Mouse (Mus musculus) cerebellum, adult 11-12 months (tissue): ENCODE results near the gene Tfap2b.

Experiments
- DNase-seq: peaks from one replicate; pipeline ENCODE4 v3.0.0; 2022

Tfap2b gene

DNA sequence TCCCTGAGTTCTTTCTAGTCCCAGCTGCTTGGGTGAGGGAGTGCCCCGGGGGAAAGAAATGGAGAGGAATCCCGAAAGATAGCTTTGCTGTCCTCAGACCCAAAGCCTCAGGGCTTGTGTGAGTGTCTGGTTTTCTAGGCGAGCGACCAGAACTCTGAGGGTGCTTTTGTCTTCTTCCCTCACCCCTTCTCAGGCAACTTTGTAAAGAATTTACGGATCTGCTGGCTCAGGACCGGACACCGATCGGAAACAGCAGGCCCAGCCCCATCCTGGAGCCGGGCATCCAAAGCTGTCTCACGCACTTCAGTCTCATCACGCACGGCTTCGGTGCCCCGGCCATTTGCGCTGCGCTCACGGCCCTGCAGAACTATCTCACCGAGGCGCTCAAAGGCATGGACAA is 25.1 kb downstream of the Tfap2b start:
- DNase-seq, result no peak

DNA sequence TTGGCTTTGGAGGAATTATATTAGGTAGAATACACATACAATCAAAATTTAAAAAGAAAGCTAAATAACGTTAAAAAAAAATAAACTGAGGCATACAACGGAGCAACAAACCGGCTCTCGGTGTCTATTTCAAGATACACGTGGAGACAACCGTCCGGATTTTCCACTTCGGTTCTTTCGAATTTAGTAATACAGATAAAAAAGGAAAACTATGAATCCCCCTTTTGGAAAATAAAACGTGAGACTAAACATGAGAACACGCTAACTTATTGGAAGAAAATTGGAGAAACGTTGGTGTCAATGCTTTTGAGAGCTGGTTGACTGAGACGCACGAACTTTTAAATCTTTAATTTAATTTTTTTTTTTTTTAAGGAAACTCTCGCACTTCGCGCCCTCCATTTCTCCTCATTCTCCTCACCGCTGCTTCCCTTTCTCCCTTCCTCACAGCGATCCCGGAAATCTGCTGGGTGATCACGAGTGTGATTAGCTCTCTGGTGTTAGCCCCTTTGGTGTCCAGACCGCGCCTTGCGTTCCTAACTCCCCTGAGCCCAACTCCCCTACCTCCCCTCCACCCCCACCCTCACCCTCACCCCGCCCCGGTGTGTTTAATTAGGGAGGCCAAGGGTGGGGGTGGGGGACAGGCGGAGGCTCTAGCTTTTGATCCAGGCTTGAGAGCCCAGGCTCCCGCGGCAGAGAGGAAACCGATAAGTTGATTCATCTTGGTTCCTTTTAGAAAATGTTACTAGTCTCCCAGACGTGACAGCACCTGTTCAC is 25.9 kb downstream of the Tfap2b start:
- DNase-seq, result no peak

DNA sequence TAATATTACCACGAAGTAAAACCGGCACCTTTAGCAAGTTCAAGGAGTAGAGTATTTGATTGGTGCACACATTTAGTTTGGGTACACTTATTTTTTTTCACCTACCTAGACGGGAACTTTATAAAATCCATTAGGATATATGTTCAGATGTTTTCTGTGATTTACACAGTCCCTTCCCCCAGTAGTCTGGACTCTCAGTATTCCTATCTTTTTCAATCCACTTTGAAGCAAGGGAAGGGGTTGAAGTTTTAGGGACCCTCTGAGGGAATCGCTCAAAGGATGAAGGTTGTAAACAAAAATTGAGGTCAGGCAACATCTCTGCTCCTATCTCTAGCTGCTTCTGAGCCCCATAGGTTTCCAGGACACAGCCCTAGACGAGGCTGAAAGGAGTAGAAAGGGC is 27.3 kb downstream of the Tfap2b start:
- DNase-seq, result no peak

DNA sequence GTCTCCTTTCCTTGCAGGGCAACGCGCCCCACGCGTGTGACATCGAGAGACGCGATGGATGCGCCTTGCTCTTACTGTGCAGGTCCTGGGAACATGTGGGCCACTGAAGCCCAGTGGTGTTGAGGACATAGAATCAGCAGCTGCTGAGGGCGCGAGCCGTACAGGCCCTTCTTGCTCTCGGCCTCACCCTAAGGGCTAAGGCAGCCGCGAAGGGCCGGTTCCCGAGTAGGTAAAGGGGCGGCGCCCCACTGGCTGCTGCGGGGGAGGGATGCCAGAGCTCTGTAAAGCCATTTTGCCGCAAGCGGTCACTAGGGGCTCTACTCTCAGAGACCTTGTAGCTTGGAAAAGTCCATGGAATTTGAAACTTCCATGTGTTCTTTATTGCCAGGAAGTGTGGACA is 27.9 kb downstream of the Tfap2b start:
- DNase-seq, result no peak

DNA sequence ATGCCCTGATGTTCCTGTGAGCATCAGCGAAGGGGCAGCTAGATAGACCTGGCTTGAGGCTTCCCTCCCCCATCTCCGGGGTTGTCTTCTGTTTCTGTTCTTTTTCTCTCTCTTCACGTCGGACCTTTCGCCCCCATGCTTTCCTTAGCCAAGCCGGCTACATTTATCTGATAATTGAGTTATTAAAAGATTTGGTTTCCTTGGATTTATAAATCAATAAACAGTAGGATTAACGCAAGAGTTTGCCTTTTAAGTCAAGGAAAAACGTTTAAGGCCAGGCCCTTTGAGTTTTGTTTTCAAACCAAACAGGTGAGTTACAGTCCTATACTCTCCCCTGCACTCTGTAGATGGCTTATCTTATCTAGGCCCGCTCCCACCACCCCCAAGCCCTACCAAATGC is 28.3 kb downstream of the Tfap2b start:
- DNase-seq, result no peak

DNA sequence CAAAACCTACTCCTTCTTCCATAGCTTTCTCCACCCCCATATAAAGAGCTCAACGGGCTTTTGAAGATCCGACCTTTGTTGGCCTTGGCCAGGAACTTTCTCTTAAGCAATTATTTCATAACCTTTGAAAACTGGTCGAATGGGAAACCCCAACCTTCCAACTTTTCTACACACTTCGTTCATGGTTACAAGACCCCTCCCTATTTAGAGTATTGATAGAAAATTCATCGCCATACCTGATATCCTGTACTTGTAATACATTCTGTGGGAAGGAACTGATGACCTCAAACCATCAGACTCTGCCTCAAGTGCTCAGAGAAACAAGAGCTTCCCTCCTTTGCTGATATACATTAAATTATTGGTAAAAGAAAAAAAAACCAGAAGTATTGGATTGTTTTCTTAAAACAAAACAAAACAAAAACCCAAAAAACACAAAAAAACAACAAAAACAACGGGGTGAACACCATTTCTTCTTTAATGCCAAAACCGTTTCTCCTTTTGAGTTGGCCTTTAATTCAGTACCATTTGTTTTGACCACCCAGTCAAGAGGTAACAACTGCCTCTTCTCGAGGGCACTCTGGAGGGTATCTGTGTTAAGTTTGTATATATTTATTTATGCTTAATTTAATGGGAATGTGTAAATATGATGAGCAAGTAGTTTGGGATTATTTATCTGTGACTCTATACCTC is 29.2 kb downstream of the Tfap2b start:
- no peak for DNase-seq

DNA sequence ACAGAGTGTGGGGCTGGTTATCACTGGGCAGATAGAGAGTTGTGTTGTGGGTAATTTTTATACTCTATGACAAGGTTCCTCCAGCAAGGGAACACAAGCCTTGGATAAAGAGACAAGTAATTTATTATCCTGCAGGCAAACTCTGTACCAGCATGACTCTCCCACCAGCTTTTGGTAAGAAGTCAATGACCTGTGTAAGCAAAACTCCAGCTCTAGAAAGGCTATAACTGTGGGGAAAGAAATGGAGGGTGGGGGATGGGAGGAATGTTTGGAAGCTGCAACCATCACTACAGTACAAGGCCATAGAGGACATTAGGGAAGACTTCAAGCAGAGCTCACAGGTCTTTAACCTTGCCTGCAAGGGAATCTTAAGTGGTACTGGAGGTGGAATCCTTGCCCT is 31.3 kb downstream of the Tfap2b start:
- no peak for DNase-seq

DNA sequence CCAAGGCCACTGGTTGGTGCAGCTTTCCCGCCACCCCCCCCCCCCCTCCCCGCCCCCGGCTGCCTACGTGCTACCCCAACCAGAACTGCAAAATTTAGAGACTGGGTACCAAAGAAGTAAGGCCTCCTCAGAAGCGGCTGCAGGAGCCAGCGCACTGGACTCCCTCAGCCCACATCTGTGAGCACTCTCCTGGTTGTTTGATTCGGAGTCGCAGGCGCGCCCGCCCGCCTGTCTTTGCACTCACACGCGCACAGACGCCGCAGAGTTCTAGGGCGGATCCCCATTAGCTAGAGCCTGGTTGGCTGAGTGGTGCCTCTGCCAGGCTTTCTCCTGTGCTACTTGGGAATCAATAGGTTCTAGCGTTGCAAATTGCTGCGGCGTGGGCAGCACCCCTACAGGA is 32.6 kb downstream of the Tfap2b start:
- DNase-seq, result no peak

DNA sequence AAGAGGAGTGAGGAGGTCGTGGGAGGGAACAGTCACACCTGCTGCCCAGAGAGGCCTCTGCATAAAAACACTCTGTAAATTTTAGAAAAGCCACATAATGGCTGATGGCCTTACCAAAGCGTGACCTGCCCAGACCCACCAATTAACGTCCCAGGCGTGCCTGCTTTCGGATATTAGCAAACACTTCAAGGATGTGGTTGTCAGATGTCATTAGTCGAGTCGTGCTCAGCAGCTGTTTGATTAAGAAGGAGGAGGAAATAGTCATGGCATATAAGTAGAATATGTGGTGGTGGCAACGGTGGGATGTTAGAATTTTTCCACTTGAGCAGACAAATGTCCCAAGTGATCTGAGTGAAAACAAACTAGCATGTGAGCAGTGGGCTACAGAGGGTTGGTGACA is 33.3 kb downstream of the Tfap2b start:
- DNase-seq, result no peak

DNA sequence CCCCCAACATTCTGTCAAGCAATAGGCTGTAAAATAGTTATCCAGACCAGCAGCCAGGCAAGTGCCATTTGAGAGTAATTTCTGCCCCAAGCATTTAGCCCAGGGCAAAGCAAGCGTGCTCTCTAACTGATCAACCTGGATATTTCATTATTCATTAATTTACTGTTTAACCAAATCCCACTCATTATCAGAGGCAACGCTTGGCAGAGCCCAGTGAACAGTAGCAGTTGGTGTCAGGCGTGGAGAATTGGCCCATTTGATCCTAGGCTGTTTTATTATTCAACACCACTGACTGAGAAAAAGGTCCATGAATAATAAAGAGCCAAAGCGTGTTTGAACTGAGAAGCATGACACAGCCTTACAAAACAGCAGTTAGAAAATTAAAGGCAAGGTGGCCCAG is 36.3 kb downstream of the Tfap2b start:
- no peak for DNase-seq

DNA sequence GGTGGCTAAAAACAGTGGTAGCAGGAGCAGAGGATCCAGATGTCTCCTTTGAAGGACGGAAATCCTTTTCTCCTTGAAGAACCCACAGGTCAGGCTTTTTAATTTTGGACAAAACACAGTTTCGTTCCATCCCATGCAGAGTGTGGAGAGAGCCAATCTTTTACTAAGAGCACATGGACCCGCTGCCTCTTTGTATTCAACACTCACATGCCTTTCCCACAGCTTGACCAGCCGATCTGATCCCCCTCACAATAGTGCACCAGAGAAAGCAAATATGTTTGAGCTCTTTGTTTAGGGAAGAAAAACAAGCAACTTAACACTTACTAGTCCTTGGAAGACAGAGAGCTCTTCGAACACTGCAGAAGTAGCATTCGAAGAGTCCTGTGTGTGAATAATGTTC is 42.6 kb downstream of the Tfap2b start:
- DNase-seq, result no peak

DNA sequence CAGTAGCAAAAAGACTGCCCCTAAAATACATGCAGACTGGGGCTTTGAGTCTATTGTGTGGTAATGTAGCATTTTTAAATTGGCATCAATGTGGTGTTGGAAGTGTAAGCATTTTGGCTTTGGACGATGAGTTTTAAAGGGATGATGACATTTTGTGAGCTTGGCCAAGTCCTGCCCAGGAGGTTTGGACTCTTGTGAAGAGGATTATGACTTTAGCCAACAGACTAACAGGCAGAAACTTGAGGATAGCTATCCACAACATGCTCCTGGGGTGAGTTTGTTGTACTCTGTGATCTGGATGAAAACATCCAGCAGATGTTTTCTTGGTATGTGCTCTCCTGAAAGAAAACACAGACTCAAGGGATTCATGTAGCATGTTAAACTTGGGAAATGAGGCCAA is 60.9 kb downstream of the Tfap2b start:
- DNase-seq, result no peak
